Mouse (Mus musculus) lung, postnatal 0 days (tissue): Measurements from ENCODE around the gene Col13a1.

Experiments used
- CTCF ChIP-seq: IDR thresholded peaks from 2 replicates; pipeline ENCODE4 v1.5.1; 2016; ENCODE audit warnings: antibody characterized with exemption, mild to moderate bottlenecking
- EP300 ChIP-seq: IDR thresholded peaks from 2 replicates; pipeline ENCODE4 v1.6.1; 2016; ENCODE audit warnings: antibody characterized with exemption, mild to moderate bottlenecking, control low read depth

GRCm38 (mm10) chr10:61825979-61826752 is 152.7 kb downstream of the Col13a1 start:
- TF ChIP-seq CTCF (no peak), EP300 (no peak)
